Mouse (Mus musculus): ENCODE measurements around the gene Clic6. TPM values are rescaled to one million over a fixed set of nuclear protein-coding genes. Genes with fewer than 3 reads are reported as not detected.

Clic6 gene
- polyA plus RNA-seq, 1 experiment, result 0.02 TPM

DNA sequence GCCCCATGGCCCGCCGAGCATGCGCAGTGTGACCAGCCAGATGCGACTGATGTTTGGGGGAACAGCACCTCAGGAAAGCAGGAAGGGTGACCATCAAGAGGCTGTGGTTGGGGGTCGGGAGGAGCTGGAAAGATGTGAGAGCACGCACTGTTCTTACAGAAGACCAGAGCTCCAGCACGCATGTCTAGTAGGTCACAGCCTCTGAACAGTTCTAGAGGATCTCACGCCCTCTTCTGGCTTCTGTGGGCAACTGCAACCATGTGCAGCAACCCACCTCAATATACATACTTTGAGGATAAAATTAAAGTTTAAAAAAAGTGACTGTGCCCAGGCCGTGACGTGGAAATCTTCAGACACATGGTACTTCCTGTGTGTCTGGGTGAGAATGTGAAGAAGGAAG is 40.2 kb upstream of the Clic6 start:
- WGBS, result 64% methylated on average over 10 of the region's 10 CpGs
- no peaks in the 10 kb centered on the region for H3K36me3 ChIP-seq (ENCODE audit: control insufficient read depth, insufficient read depth, low read length)
- H3K27me3 ChIP-seq (ENCODE audit: control insufficient read depth, insufficient read depth, low read length), result no peaks in the 10 kb centered on the region
- no peak overlapping the region for H3K4me3 ChIP-seq (ENCODE audit: extremely low read depth, insufficient read depth, insufficient read length)
- H3K27ac ChIP-seq (ENCODE audit: insufficient read depth, low read length), result no peak overlapping the region
- no peak for DNase-seq (ENCODE audit: low read depth in 1 of 2, low spot score in 2 of 2)
- H3K4me1 ChIP-seq (ENCODE audit: control insufficient read depth, insufficient read depth, insufficient read length), result peaks cover 3% of the 10 kb centered on the region; the same call in 1 of the 2 replicates
- TF ChIP-seq POLR2A (IDR thresholded peaks at IDR 0.05; ENCODE audit: low read depth, low read length) (no peak), CTCF (IDR thresholded peaks at IDR 0.05; ENCODE audit: extremely low read depth, insufficient read depth, insufficient read length, insufficient replicate concordance) (peak; percentile 26; the same call in 1 of the 2 replicates)

DNA sequence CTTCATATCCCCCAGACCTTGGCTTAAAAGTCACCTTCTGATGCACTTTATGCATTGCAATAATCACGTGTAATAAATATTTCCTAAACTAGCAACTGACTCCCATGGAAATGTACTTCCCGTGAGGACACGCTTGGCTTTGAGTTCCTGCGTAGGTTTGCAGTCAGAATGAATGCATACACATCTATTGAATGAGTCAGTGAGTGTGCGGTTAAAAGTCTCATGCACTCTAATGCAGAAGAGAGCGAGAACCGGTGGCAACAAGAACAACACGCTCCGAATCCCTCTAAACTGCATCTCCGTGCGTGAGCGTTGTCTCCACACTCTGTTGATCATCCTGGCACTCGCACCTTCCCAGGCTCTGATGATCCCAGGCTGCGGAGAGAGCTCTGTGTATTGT is 36.5 kb upstream of the Clic6 start:
- Histone ChIP-seq H3K4me1 (ENCODE audit: control insufficient read depth, insufficient read depth, insufficient read length) (no peaks in the 10 kb centered on the region), H3K36me3 (ENCODE audit: control insufficient read depth, insufficient read depth, low read length) (no peaks in the 10 kb centered on the region; the same call in 1 of the 2 replicates), H3K27me3 (ENCODE audit: control insufficient read depth, insufficient read depth, low read length) (no peaks in the 10 kb centered on the region), H3K27ac (ENCODE audit: insufficient read depth, low read length) (no peak overlapping the region), H3K4me3 (ENCODE audit: extremely low read depth, insufficient read depth, insufficient read length) (no peak overlapping the region)
- DNase-seq (ENCODE audit: low read depth in 1 of 2, low spot score in 2 of 2), result no peak
- TF ChIP-seq CTCF (IDR thresholded peaks at IDR 0.05; ENCODE audit: extremely low read depth, insufficient read depth, insufficient read length, insufficient replicate concordance), result no peak
- no peak for TF ChIP-seq POLR2A (IDR thresholded peaks at IDR 0.05; ENCODE audit: low read depth, low read length)
- 97% methylated on average over 14 of the region's 14 CpGs for WGBS

DNA sequence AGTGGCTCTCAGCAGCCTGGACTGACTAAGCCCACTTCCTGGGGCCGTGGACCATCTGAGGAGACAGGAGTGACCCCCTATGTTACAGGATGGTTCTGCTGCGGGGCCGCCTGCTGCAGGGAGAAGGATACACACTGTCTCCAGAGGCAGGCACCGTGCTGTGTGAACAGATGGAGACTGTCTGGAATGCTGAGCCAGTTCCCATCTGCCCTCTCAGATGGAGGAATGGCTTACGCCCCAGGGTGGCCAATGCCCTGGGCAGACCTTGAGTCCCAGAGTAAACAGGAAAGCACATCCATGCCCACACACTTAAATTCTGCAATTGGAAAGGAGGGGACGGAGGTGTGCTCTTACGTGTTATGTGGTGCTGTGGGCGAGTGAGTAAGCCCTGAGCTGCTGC is 35.2 kb upstream of the Clic6 start:
- Histone ChIP-seq H3K27me3 (ENCODE audit: control insufficient read depth, insufficient read depth, low read length) (no peaks in the 10 kb centered on the region), H3K27ac (ENCODE audit: insufficient read depth, low read length) (no peak overlapping the region), H3K4me1 (ENCODE audit: control insufficient read depth, insufficient read depth, insufficient read length) (no peaks in the 10 kb centered on the region), H3K4me3 (ENCODE audit: extremely low read depth, insufficient read depth, insufficient read length) (no peak overlapping the region), H3K36me3 (ENCODE audit: control insufficient read depth, insufficient read depth, low read length) (no peaks in the 10 kb centered on the region; the same call in 1 of the 2 replicates)
- 91% methylated on average over 8 of the region's 8 CpGs for WGBS
- TF ChIP-seq CTCF (IDR thresholded peaks at IDR 0.05; ENCODE audit: extremely low read depth, insufficient read depth, insufficient read length, insufficient replicate concordance) (no peak), POLR2A (IDR thresholded peaks at IDR 0.05; ENCODE audit: low read depth, low read length) (no peak)
- no peak for DNase-seq (ENCODE audit: low read depth in 1 of 2, low spot score in 2 of 2)

DNA sequence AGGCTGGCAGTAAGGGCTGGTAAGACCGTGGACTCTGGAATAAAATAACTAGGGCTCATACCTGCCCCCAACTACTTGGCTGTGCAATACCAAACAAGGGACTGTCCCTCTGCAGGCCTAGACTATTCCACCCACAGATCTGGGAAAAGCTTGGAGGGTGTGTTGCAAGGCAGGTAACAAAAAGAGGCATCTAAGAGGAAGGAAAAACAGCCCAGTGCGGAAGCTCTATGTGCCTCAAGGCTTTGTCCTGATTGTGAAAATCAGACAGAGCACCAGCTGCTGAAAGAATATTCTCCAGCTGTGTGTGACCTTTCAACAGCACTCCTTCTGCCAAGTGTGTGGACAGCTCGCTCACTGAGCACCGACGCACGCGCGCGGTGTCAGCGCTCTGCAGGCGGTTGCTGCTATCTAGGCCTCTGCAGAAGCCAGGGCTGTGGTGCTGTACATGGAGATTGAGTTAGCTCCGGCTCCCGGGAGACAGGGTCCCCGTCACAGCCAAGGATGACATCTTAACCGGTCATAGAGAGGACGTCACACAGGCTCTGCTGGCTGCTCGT is 33.9 kb upstream of the Clic6 start:
- Histone ChIP-seq H3K4me3 (ENCODE audit: extremely low read depth, insufficient read depth, insufficient read length) (no peak overlapping the region), H3K27me3 (ENCODE audit: control insufficient read depth, insufficient read depth, low read length) (no peaks in the 10 kb centered on the region), H3K4me1 (ENCODE audit: control insufficient read depth, insufficient read depth, insufficient read length) (no peaks in the 10 kb centered on the region), H3K27ac (ENCODE audit: insufficient read depth, low read length) (no peak overlapping the region), H3K36me3 (ENCODE audit: control insufficient read depth, insufficient read depth, low read length) (no peaks in the 10 kb centered on the region; the same call in 1 of the 2 replicates)
- TF ChIP-seq CTCF (IDR thresholded peaks at IDR 0.05; ENCODE audit: extremely low read depth, insufficient read depth, insufficient read length, insufficient replicate concordance) (no peak), POLR2A (IDR thresholded peaks at IDR 0.05; ENCODE audit: low read depth, low read length) (no peak)
- WGBS, result 91% methylated on average over 17 of the region's 17 CpGs
- no peak for DNase-seq (ENCODE audit: low read depth in 1 of 2, low spot score in 2 of 2)

DNA sequence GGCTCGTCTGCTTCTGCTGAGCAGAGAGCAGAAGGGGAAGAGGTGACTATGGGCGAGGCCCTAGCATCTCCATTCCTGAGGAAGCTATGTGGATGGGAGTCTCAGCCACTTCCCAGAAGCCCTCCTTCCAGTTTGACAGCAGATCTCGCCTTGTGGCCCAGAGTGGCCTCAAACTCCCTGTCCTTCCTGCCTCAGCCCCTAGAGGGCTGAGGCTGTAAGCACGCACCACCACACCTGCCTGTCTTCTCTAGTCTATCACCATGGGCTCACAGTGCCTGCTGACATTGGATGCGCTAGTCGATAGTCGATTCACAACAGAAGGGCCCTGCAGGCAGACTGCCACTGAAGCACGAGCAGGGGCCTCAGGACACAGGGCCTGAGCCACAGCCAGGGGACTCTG is 32.9 kb upstream of the Clic6 start:
- no peak overlapping the region for H3K4me3 ChIP-seq (ENCODE audit: extremely low read depth, insufficient read depth, insufficient read length)
- no peak; the same call in 1 of the 2 replicates for TF ChIP-seq CTCF (IDR thresholded peaks at IDR 0.05; ENCODE audit: extremely low read depth, insufficient read depth, insufficient read length, insufficient replicate concordance)
- TF ChIP-seq POLR2A (IDR thresholded peaks at IDR 0.05; ENCODE audit: low read depth, low read length), result no peak
- H3K27me3 ChIP-seq (ENCODE audit: control insufficient read depth, insufficient read depth, low read length), result no peaks in the 10 kb centered on the region
- no peaks in the 10 kb centered on the region for H3K4me1 ChIP-seq (ENCODE audit: control insufficient read depth, insufficient read depth, insufficient read length)
- no peaks in the 10 kb centered on the region; the same call in 1 of the 2 replicates for H3K36me3 ChIP-seq (ENCODE audit: control insufficient read depth, insufficient read depth, low read length)
- no peak overlapping the region for H3K27ac ChIP-seq (ENCODE audit: insufficient read depth, low read length)
- WGBS, result 81% methylated on average over 8 of the region's 8 CpGs
- DNase-seq (ENCODE audit: low read depth in 1 of 2, low spot score in 2 of 2), result no peak

DNA sequence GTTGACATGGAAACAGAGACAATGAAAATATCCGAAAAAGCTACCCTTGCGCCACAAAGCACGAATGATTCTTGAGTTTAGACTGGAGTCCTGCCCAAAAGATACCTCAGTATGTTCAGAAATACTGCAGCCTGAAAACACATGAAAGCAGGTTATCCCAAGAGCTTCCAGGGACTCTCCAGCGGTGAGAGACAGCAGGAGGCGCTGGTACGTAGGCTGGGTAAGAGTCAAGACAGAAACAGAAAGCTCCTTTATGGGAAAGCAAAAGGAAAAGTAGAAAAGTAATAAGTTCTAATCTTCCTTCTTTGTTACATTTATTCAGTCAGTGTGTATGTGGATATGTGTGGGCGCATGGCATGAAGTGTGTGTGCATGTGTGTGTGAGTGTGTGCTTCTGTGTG is 31.5 kb upstream of the Clic6 start:
- Histone ChIP-seq H3K36me3 (ENCODE audit: control insufficient read depth, insufficient read depth, low read length) (no peaks in the 10 kb centered on the region; the same call in 1 of the 2 replicates), H3K27ac (ENCODE audit: insufficient read depth, low read length) (no peak overlapping the region), H3K4me3 (ENCODE audit: extremely low read depth, insufficient read depth, insufficient read length) (no peak overlapping the region), H3K4me1 (ENCODE audit: control insufficient read depth, insufficient read depth, insufficient read length) (no peaks in the 10 kb centered on the region), H3K27me3 (ENCODE audit: control insufficient read depth, insufficient read depth, low read length) (no peaks in the 10 kb centered on the region)
- no peak for TF ChIP-seq POLR2A (IDR thresholded peaks at IDR 0.05; ENCODE audit: low read depth, low read length)
- TF ChIP-seq CTCF (IDR thresholded peaks at IDR 0.05; ENCODE audit: extremely low read depth, insufficient read depth, insufficient read length, insufficient replicate concordance), result no peak
- WGBS, result 92% methylated on average over 7 of the region's 7 CpGs
- DNase-seq (ENCODE audit: low read depth in 1 of 2, low spot score in 2 of 2), result no peak

DNA sequence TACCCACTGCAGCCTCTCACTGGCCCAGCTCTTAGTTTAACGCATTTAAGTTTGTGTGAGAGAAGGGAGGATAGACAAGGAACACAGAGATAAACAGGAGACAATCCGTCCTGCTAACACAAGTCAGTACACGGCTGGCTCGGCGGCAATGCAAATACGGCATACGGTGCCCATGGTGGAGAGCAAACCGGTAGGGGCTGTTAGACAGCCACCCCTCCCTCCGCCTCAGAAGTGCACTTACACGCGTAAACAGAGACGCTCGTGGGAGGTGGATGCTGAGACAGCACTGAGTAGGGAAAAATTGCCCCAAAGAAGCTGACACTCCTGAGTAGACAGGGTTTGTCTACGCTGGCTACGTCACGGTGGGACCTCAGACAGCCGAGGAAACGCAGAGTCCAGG is 31.0 kb upstream of the Clic6 start:
- TF ChIP-seq POLR2A (IDR thresholded peaks at IDR 0.05; ENCODE audit: low read depth, low read length) (no peak), CTCF (IDR thresholded peaks at IDR 0.05; ENCODE audit: extremely low read depth, insufficient read depth, insufficient read length, insufficient replicate concordance) (no peak)
- Histone ChIP-seq H3K36me3 (ENCODE audit: control insufficient read depth, insufficient read depth, low read length) (no peaks in the 10 kb centered on the region; the same call in 1 of the 2 replicates), H3K4me3 (ENCODE audit: extremely low read depth, insufficient read depth, insufficient read length) (no peak overlapping the region)

More for the DNA sequence above, 31.0 kb upstream of the Clic6 start:
- no peak for DNase-seq (ENCODE audit: low read depth in 1 of 2, low spot score in 2 of 2)
- Histone ChIP-seq H3K27me3 (ENCODE audit: control insufficient read depth, insufficient read depth, low read length) (no peaks in the 10 kb centered on the region), H3K27ac (ENCODE audit: insufficient read depth, low read length) (no peak overlapping the region), H3K4me1 (ENCODE audit: control insufficient read depth, insufficient read depth, insufficient read length) (no peaks in the 10 kb centered on the region)
- WGBS, result 94% methylated on average over 18 of the region's 18 CpGs
